Mouse (Mus musculus): ENCODE measurements around the gene Nell1.

DNA sequence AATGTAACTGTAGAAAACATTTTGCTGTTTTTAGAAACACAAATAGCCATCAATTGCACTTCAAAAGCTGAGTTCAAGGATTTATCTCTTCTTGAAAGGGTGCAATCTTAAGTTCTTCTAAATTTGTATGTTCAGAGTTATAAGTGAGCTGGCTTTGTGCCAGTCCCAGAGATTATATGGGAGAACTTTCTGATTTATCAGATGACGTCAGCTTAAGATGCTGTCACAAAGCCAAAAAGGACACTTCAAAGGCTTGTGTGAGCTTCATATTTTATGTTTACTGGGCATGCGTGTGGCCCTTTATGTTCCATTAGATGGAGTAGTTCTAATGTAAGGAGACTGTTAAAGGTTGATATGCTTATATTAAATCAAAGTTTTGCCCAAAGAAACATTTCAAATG is 445.3 kb downstream of the Nell1 start:
- TF ChIP-seq CTCF (IDR thresholded peaks at IDR 0.05; ENCODE audit: insufficient read depth, low read length): no peak
- no peak for TF ChIP-seq POLR2A (IDR thresholded peaks at IDR 0.05; ENCODE audit: borderline replicate concordance, extremely low read depth, low read depth, low read length)

All from lung, adult 2 months (tissue).